Mouse (Mus musculus) ovary, postnatal 36 days (tissue): ENCODE measurements around the gene Eaf2.

Experiments used
- DNase-seq: peaks from one replicate; pipeline ENCODE4 v3.0.0; 2022; ENCODE audit warnings: low spot score, mixed read lengths

Gene Eaf2

GRCm38 (mm10) chr16:36770191-36770771 is 104.5 kb downstream of the Eaf2 start:
- no peak for DNase-seq

DNA sequence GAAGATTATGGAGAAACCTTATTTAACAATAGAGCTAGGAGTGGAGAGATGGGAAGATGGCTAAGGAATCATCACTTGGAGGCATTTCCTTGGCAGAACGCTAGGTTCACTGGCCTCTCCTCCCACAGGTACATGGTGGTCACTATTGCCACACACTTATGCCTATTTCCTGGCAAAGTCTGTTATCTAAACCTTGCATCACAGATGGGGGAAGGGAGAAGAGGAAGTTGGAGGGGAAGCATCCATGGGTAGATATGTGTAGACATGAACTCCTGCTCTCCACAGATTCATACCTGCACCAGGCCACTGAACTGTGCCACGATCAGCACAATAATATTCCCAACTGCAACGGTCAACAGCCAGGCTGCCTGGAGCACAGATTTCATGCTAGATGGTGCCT is 122.8 kb downstream of the Eaf2 start:
- no peak for DNase-seq

DNA sequence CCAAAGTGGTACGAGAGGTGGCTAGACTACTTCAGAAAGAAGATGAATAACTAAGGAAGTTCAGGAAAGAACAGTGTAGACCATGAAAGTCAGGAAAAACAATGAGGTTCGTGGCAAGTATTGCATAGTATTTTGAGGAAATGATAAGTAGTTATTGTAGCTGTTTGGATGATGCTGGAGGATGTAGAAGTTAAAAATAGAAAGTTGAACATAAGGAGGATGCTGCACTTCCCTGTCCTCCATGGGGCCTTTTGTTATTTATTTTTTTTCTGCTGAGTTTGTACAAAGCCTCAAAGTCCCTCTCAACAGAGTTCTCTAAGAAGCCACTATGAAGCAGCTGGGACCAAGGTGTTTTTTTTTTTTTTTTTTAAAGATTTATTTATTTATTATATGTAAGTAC is 127.0 kb downstream of the Eaf2 start:
- no peak for DNase-seq

DNA sequence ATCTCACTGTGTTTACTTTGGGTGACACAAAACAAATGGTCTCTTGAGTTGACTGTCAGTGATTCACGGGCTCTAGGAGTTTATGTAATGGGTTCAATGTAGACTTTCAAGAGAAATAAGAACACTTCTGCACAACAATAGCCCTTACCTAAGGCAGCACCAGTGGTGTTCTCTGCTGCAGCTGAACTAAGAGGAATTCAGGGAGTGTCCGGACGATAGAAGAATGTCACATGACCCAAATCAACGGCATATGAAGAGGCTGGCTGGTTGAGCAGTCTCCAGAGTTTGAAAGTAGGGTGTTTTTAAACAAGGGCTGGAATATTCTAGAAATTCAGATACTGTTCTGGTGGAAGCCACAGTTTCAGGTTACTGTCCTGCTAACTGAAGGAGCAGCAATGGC is 127.7 kb downstream of the Eaf2 start:
- DNase-seq: no peak

GRCm38 (mm10) chr16:36743580-36743979 is 131.2 kb downstream of the Eaf2 start:
- no peak for DNase-seq
